Mouse (Mus musculus) monocyte, adult 5-6 weeks (primary cell): Measurements from ENCODE around the gene B4galt4. TPM values are rescaled to one million over a fixed set of nuclear protein-coding genes. Genes with fewer than 3 reads are reported as not detected.

Source experiments
- ATAC-seq: fragments of 153-309, 156-312 bp; replicated peaks from 2 replicates; pipeline ENCODE4 v1.8.0; 2017; ENCODE audit warnings: mild to moderate bottlenecking; ENCODE audit not compliant: low TSS enrichment, insufficient number of reproducible peaks, severe bottlenecking, poor library complexity, low FRiP score
- total RNA-seq: library from RNA; stranded (forward); fragments of 200-1000, 200-491, 200-594 nt; gene quantifications from 3 replicates; pipeline ENCODE4 v1.2.3, GENCODE M21; 2017

The B4galt4 gene
- total RNA-seq, 1 experiment from 2014 or later, result 8.1 TPM

GRCm38 (mm10) chr16:38724256-38724655 is 17.8 kb upstream of the B4galt4 start:
- no peak for ATAC-seq

- ATAC-seq, result no peak
These were observed 17.1 kb upstream of the B4galt4 start for GRCm38 (mm10) chr16:38724974-38725373.

GRCm38 (mm10) chr16:38728576-38729132 is 13.4 kb upstream of the B4galt4 start:
- ATAC-seq, result no peak

- ATAC-seq, result no peak
These were observed 12.9 kb upstream of the B4galt4 start for GRCm38 (mm10) chr16:38729139-38729538.

- no peak for ATAC-seq
These were observed 12.3 kb upstream of the B4galt4 start for GRCm38 (mm10) chr16:38729610-38730288.

GRCm38 (mm10) chr16:38730921-38731320 is 11.1 kb upstream of the B4galt4 start:
- ATAC-seq, result peak; percentile 80; the same call in 1 of the 2 replicates

- ATAC-seq, result no peak
These were observed 710 bp upstream of the B4galt4 start for GRCm38 (mm10) chr16:38741204-38741903.

GRCm38 (mm10) chr16:38742659-38743131 is 631 bp downstream of the B4galt4 start:
- no peak for ATAC-seq

GRCm38 (mm10) chr16:38743941-38744673 is 2.0 kb downstream of the B4galt4 start:
- no peak for ATAC-seq

- ATAC-seq, result no peak
These were observed 8.7 kb downstream of the B4galt4 start for GRCm38 (mm10) chr16:38750803-38751202.

- ATAC-seq, result no peak
These were observed 11.6 kb downstream of the B4galt4 start for GRCm38 (mm10) chr16:38753631-38754030.

- no peak for ATAC-seq
These were observed 13.6 kb downstream of the B4galt4 start for GRCm38 (mm10) chr16:38755452-38756176.

GRCm38 (mm10) chr16:38756177-38756503 is 14.1 kb downstream of the B4galt4 start:
- ATAC-seq, result no peak

- no peak for ATAC-seq
These were observed 14.5 kb downstream of the B4galt4 start for GRCm38 (mm10) chr16:38756572-38756971.

GRCm38 (mm10) chr16:38757626-38758025 is 15.6 kb downstream of the B4galt4 start:
- no peak for ATAC-seq

- ATAC-seq, result peak; percentile 82
These were observed 16.2 kb downstream of the B4galt4 start for GRCm38 (mm10) chr16:38758104-38758861.

- no peak for ATAC-seq
These were observed 18.2 kb downstream of the B4galt4 start for GRCm38 (mm10) chr16:38760239-38760638.

GRCm38 (mm10) chr16:38760834-38761375 is 18.8 kb downstream of the B4galt4 start:
- ATAC-seq, result no peak
